Mouse (Mus musculus): ENCODE results near the gene Pnliprp2. TPM values are rescaled to one million over a fixed set of nuclear protein-coding genes. Genes with fewer than 3 reads are reported as not detected.

Gene Pnliprp2
- total and polyA plus RNA-seq, 3 experiments = 0.13 to 0.38 (median 0.14) TPM

GRCm38 (mm10) chr19:58810536-58810935 is 51.0 kb downstream of the Pnliprp2 start:
- Histone ChIP-seq H3K4me2 (ENCODE audit: insufficient read depth, low read depth, poor library complexity, severe bottlenecking) (no peak overlapping the region), H3K9me3 (replicated peaks; ENCODE audit: low read length) (no peaks in the 10 kb centered on the region), H3K4me3 (replicated peaks in 1 of 3; ENCODE audit: low read depth in 2 of 3, low read length in 2 of 3, poor library complexity in 1 of 3) (no peak overlapping the region), H3K79me2 (replicated peaks; ENCODE audit: control insufficient read depth, extremely low read depth, insufficient read depth, poor library complexity, severe bottlenecking) (no peaks in the 10 kb centered on the region), H3K4me1 (ENCODE audit: control insufficient read depth in 1 of 2, insufficient read depth in 2 of 2) (peaks cover 5 to 28% of the 10 kb centered on the region in 2 experiments; a peak in 2 of 4 replicates), H3K9ac (ENCODE audit: insufficient read depth, low read depth) (no peak overlapping the region), H3K36me3 (replicated peaks in 1 of 2; ENCODE audit: control insufficient read depth in 1 of 2, insufficient read depth in 1 of 2, low read length in 1 of 2) (no peaks in the 10 kb centered on the region), H3K27me3 (replicated peaks) (no peaks in the 10 kb centered on the region), H3K27ac (ENCODE audit: insufficient read depth, low read depth) (no peak overlapping the region)
- dilution Hi-C loops (cut with MboI; ENCODE audit: extremely low pct_ligation_motif_present, extremely low pct_unique_long_range_greater_than_20kb, low sequenced_read_pairs) (no loop called here), in situ Hi-C loops (cut with MboI; ENCODE audit: low pct_ligation_motif_present, low pct_unique_long_range_greater_than_20kb, low sequenced_read_pairs) (no loop called here)
- no peak for TF ChIP-seq ELF1 (IDR thresholded peaks at IDR 0.05; ENCODE audit: low read depth, low read length)
- TF ChIP-seq CTCF (conservative IDR thresholded peaks at IDR 0.05 in 1 of 2, IDR thresholded peaks at IDR 0.05 in 1 of 2; ENCODE audit: low read depth in 2 of 2, low read length in 2 of 2) = no peak
- TF ChIP-seq TCF12 (IDR thresholded peaks at IDR 0.05; ENCODE audit: low read depth, low read length) = no peak
- TF ChIP-seq MAX (IDR thresholded peaks at IDR 0.05; ENCODE audit: low read length) = no peak
- TF ChIP-seq BHLHE40 (IDR thresholded peaks at IDR 0.05; ENCODE audit: low read depth, low read length) = no peak
- no peak for TF ChIP-seq MXI1 (IDR thresholded peaks at IDR 0.05; ENCODE audit: low read depth, low read length)
- no peak for TF ChIP-seq KAT2A (IDR thresholded peaks at IDR 0.05; ENCODE audit: insufficient replicate concordance, low read length)
- TF ChIP-seq UBTF (IDR thresholded peaks at IDR 0.05; ENCODE audit: low read depth, low read length) = no peak
- no peak for TF ChIP-seq ZKSCAN1 (IDR thresholded peaks at IDR 0.05; ENCODE audit: borderline replicate concordance, low read depth, low read length)
- TF ChIP-seq MAZ (IDR thresholded peaks at IDR 0.05; ENCODE audit: low read depth, low read length) = no peak
- no peak for TF ChIP-seq ZMIZ1 (IDR thresholded peaks at IDR 0.05; ENCODE audit: low read depth, low read length)
- TF ChIP-seq CHD2 (IDR thresholded peaks at IDR 0.05; ENCODE audit: low read length) = no peak
- no peak for TF ChIP-seq RAD21 (IDR thresholded peaks at IDR 0.05; ENCODE audit: low read depth, low read length)
- no peak for TF ChIP-seq MAFK (IDR thresholded peaks at IDR 0.05; ENCODE audit: insufficient replicate concordance, low read length)
- no peak for TF ChIP-seq MYC (IDR thresholded peaks at IDR 0.05; ENCODE audit: low read depth, low read length)
- no peak for TF ChIP-seq ZC3H11A (IDR thresholded peaks at IDR 0.05; ENCODE audit: low read depth, low read length)
- TF ChIP-seq SMC3 (IDR thresholded peaks at IDR 0.05; ENCODE audit: low read depth, low read length) = no peak
- DNase-seq (ENCODE audit: extremely low read depth) = no peak

- in situ Hi-C loops (cut with MboI; ENCODE audit: low pct_ligation_motif_present, low pct_unique_long_range_greater_than_20kb, low sequenced_read_pairs) = loop anchor here (5.0 kb wide), 1 partner anchor 397 kb away; no protein-coding TSS in a partner anchor
- TF ChIP-seq MAFK (IDR thresholded peaks at IDR 0.05; ENCODE audit: insufficient replicate concordance, low read length) (no peak), ZNF384 (IDR thresholded peaks at IDR 0.05; ENCODE audit: low read depth, low read length) (no peak), CHD2 (IDR thresholded peaks at IDR 0.05; ENCODE audit: low read length) (no peak), ZMIZ1 (IDR thresholded peaks at IDR 0.05; ENCODE audit: low read depth, low read length) (no peak), JUN (IDR thresholded peaks at IDR 0.05; ENCODE audit: insufficient read depth, low read depth, low read length) (no peak), KAT2A (IDR thresholded peaks at IDR 0.05; ENCODE audit: insufficient replicate concordance, low read length) (no peak), SMC3 (IDR thresholded peaks at IDR 0.05; ENCODE audit: low read depth, low read length) (no peak), CHD1 (IDR thresholded peaks at IDR 0.05; ENCODE audit: low read depth, low read length) (no peak)
- H3K9me3 ChIP-seq (replicated peaks; ENCODE audit: low read length) = no peaks in the 10 kb centered on the region
- no peak for DNase-seq (ENCODE audit: extremely low read depth)
- H3K4me3 ChIP-seq (replicated peaks in 1 of 3; ENCODE audit: low read depth in 2 of 3, low read length in 2 of 3, poor library complexity in 1 of 3) = no peak overlapping the region
- H3K36me3 ChIP-seq (replicated peaks in 1 of 2; ENCODE audit: control insufficient read depth in 1 of 2, insufficient read depth in 1 of 2, low read length in 1 of 2) = no peaks in the 10 kb centered on the region
- no peak overlapping the region for H3K27ac ChIP-seq (ENCODE audit: insufficient read depth, low read depth)
- H3K4me2 ChIP-seq (ENCODE audit: insufficient read depth, low read depth, poor library complexity, severe bottlenecking) = no peak overlapping the region
- no peaks in the 10 kb centered on the region for H3K79me2 ChIP-seq (replicated peaks; ENCODE audit: control insufficient read depth, extremely low read depth, insufficient read depth, poor library complexity, severe bottlenecking)
- dilution Hi-C loops (cut with MboI; ENCODE audit: extremely low pct_ligation_motif_present, extremely low pct_unique_long_range_greater_than_20kb, low sequenced_read_pairs) = no loop called here
- peaks cover 11 to 49% of the 10 kb centered on the region in 2 experiments; a peak in 3 of 4 replicates for H3K4me1 ChIP-seq (ENCODE audit: control insufficient read depth in 1 of 2, insufficient read depth in 2 of 2)
- no peaks in the 10 kb centered on the region for H3K27me3 ChIP-seq (replicated peaks)
- H3K9ac ChIP-seq (ENCODE audit: insufficient read depth, low read depth) = no peak overlapping the region
These were observed 55.8 kb downstream of the Pnliprp2 start for GRCm38 (mm10) chr19:58815179-58815922.

Measured in CH12.LX (cell line).